Mouse (Mus musculus) lung, embryonic 16.5 days (tissue): ENCODE measurements at regions not wholly inside any gene's neighbourhood (a gene's known extent, or its start where the extent isn't known, plus 50 kb on each side); places are given as distances from the start of the nearest gene placed in this dataset.

Experiments
- ATAC-seq: fragments of 200-750 bp; cut with Nextera tagmentation; 2 replicates; pipeline ENCODE4 v1.8.0; 2017; ENCODE audit warnings: low read depth, mild to moderate bottlenecking, moderate library complexity
- H3K27ac ChIP-seq: fragments of 300-500 bp; sonication (generic); 2 replicates; pipeline ENCODE4 v1.5.1; 2014; ENCODE audit warnings: mild to moderate bottlenecking, control low read depth, low read length
- H3K27me3 ChIP-seq: fragments of 300-500 bp; sonication (generic); 2 replicates; pipeline ENCODE4 v1.6.1; 2014; ENCODE audit warnings: low read depth, low read length, mixed read lengths; ENCODE audit not compliant: control insufficient read depth, insufficient read depth
- H3K36me3 ChIP-seq: fragments of 300-500 bp; sonication (generic); 2 replicates; pipeline ENCODE4 v1.6.1; 2014; ENCODE audit warnings: low read length; ENCODE audit not compliant: control insufficient read depth, insufficient read depth
- H3K4me1 ChIP-seq: fragments of 300-500 bp; sonication (generic); replicated peaks from 2 replicates; pipeline ENCODE4 v1.6.1; 2014; ENCODE audit warnings: low read length, mixed read lengths; ENCODE audit not compliant: control insufficient read depth, insufficient read depth
- H3K4me2 ChIP-seq: fragments of 300-500 bp; sonication (generic); 2 replicates; pipeline ENCODE4 v1.6.1; 2014; ENCODE audit warnings: low read depth, low read length, control low read depth
- H3K4me3 ChIP-seq: fragments of 300-500 bp; sonication (generic); 2 replicates; pipeline ENCODE4 v1.5.1; 2014; ENCODE audit warnings: mild to moderate bottlenecking, low read length, control low read depth
- H3K9ac ChIP-seq: fragments of 300-500 bp; sonication (generic); 2 replicates; pipeline ENCODE4 v1.6.1; 2014; ENCODE audit warnings: low read length, control low read depth
- H3K9me3 ChIP-seq: fragments of 300-500 bp; sonication (generic); 2 replicates; pipeline ENCODE4 v1.6.1; 2016; ENCODE audit warnings: low read length; ENCODE audit not compliant: control insufficient read depth
- WGBS: fragments of 180-500 bp; shearing (Covaris S2); extraction: QIAGEN DNeasy Blood & Tissue Kit; methylation state at CpG from one replicate; pipeline ENCODE4 v1.1.7; 2014; 5-methylcytosine and 5-hydroxymethylcytosine counted together

DNA sequence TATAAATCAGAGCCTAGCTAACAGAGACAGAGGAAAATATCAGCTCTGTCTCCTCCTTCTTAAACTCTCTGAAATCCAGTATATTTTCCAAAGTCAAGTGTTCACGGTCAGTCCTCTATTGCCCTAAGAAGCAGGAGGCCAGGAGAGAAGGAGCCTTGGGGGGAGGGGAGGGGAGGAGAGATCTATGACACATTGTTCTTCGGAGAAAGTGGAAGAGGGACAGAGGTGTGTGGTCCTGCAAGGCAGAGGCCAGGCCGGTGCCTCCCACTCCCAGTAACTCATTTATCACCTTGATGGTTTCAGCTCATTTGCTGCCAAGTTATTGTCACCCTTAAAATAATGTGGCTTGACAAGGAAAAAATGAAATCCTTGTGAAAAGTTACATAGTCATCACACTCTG lies 646.7 kb downstream of the Rab28 start:
- whole genome bisulfite sequencing: 23% methylated on average over 3 of the region's 3 CpGs
- no peak overlapping the region for H3K4me3 ChIP-seq
- no peaks in the 10 kb centered on the region for H3K4me1 ChIP-seq
- no peak overlapping the region for H3K4me2 ChIP-seq
- no peak for ATAC-seq
- H3K27me3 ChIP-seq: no peaks in the 10 kb centered on the region
- H3K36me3 ChIP-seq: no peaks in the 10 kb centered on the region
- no peaks in the 10 kb centered on the region for H3K9me3 ChIP-seq
- no peak overlapping the region for H3K27ac ChIP-seq
- no peak overlapping the region for H3K9ac ChIP-seq

DNA sequence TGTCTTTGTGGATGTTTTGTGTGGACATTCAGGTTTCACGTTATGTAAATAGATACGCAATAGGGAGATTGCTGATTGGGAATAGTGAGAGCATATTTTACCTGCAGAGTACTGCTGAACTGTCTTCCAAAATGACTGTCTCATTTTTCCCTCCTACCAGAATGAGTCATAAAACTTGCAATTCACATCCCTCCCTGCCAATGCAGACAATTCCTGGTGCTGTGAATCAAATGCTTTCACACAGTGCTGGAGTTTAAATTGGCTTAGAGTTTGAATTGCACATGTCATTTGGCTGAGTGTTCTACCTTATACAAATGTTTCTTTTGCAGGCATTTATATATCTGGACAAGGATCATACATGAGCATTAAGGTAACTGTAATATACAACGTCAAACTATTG lies 649.9 kb downstream of the Rab28 start:
- Histone ChIP-seq H3K9ac (no peak overlapping the region), H3K4me1 (no peaks in the 10 kb centered on the region)
- ATAC-seq: no peak

DNA sequence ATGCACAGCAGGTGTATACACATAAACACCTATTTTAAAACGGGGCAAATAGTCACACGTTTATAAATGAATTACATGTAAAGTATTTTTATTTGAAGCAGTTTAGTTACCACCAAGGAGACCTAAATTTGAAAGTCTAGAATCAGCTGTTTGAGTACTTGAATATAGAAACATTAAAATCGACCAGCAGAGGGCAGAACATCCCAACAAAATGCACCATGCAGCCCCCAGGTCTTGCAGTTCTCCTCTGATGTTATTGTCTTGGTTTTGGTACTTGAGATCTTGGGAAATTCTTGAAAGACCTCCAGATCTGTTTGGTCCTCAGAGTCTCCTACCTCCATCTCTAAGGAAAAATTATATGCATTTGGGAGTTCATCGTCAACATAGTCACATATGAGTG lies 656.0 kb downstream of the Rab28 start:
- Histone ChIP-seq H3K4me1 (no peaks in the 10 kb centered on the region), H3K9ac (no peak overlapping the region), H3K4me3 (no peak overlapping the region), H3K9me3 (no peaks in the 10 kb centered on the region), H3K27ac (no peak overlapping the region), H3K4me2 (no peak overlapping the region), H3K36me3 (no peaks in the 10 kb centered on the region), H3K27me3 (no peaks in the 10 kb centered on the region)
- WGBS: 25% methylated on average over 4 of the region's 4 CpGs
- ATAC-seq: no peak

More for the DNA sequence above, 649.9 kb downstream of the Rab28 start:
- Histone ChIP-seq H3K4me3 (no peak overlapping the region), H3K4me2 (no peak overlapping the region), H3K27me3 (no peaks in the 10 kb centered on the region), H3K27ac (no peak overlapping the region), H3K9me3 (no peaks in the 10 kb centered on the region), H3K36me3 (no peaks in the 10 kb centered on the region)
- 82% methylated on average over 3 of the region's 3 CpGs for WGBS

DNA sequence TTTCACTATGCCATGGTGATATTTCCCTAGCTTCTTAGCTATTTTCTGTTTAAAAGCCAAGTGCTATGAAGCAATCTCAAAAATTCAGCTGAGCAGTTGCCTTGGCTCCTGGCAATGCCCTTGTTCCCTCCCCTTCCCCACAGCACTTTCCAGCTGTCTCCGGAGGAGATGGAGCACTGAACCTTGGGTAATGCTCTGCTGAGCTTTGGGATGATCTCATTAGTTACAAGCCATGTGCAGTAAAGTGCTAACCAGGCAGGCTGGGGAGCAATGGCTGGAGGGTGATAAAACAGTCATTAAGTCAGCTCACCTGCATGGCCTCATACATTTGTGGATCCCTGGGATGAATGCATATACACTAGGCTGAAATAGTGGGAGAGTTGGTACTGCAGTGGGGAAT lies 659.4 kb downstream of the Rab28 start:
- Histone ChIP-seq H3K9me3 (no peaks in the 10 kb centered on the region), H3K27me3 (no peaks in the 10 kb centered on the region), H3K27ac (no peak overlapping the region), H3K9ac (no peak overlapping the region), H3K4me1 (no peaks in the 10 kb centered on the region), H3K4me3 (no peak overlapping the region), H3K4me2 (no peak overlapping the region), H3K36me3 (no peaks in the 10 kb centered on the region)
- no peak for ATAC-seq
- WGBS: 13% methylated on average over 1 of the region's 1 CpGs

DNA sequence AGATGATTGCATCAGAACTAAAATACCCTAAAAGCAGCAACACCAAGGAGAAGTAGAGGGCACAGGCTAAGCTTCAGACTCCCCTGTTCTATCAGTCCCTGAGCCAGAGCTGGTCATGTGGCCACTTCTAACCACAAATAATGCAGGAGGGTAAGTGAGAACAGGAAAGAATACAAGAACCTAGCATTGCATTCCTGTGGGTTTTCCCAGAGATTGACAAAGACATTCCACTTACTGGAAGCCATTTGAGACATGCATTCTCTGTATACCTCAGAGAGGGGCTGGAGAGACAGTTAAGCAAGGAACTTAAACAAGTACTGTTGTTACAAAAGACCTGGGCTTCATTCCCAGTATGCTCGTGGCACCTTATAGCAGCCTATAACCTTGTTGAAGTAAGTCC lies 662.7 kb downstream of the Rab28 start:
- H3K36me3 ChIP-seq: no peaks in the 10 kb centered on the region
- no peak for ATAC-seq
- H3K9ac ChIP-seq: no peak overlapping the region
- no peak overlapping the region for H3K27ac ChIP-seq
- no peak overlapping the region for H3K4me2 ChIP-seq
- no peaks in the 10 kb centered on the region for H3K4me1 ChIP-seq
- H3K9me3 ChIP-seq: no peaks in the 10 kb centered on the region
- 39% methylated on average over 1 of the region's 1 CpGs for WGBS
- no peaks in the 10 kb centered on the region for H3K27me3 ChIP-seq
- H3K4me3 ChIP-seq: no peak overlapping the region

DNA sequence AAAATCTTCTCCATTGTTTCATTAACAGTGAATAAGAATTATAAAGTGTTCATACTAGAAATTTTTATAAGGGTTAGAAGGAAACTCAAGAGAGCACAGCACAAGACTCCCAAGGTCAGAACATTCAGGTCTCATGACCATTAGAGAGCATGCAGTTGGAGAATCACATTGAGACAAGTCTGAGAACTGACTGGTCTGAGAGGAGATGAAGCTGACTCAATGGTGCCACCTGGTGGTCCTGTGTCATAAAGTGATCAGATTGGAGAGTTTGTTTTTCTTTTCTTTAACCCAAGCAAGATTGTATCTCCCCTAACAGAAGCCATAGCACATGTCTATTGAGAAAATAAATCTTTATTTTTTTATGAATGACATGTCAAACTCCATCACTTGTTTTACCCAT lies 663.5 kb downstream of the Rab28 start:
- Histone ChIP-seq H3K4me2 (no peak overlapping the region), H3K27me3 (no peaks in the 10 kb centered on the region), H3K4me3 (no peak overlapping the region), H3K9ac (no peak overlapping the region), H3K9me3 (no peaks in the 10 kb centered on the region), H3K4me1 (no peaks in the 10 kb centered on the region), H3K27ac (no peak overlapping the region), H3K36me3 (no peaks in the 10 kb centered on the region)
- no peak for ATAC-seq

DNA sequence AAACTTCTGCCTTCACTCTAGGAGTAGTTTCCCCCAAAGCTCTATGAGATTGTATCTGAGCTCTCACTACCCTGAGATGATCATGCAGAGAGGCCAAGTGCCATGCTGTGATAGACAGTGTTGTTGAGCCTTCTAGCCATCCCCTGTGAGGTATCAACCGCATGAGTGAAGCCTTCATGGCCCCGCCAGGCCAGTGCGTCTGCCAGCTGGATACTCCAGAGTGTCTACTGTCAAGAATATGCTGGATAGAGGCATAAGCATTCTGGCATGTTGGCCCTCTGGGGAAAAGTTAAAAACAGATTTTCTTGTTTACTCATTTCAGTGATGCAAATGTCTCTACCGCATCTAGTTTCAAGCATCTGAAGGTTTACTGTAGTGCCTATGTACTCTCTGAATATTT lies 669.2 kb downstream of the Rab28 start:
- H3K4me1 ChIP-seq: no peaks in the 10 kb centered on the region
- no peak overlapping the region for H3K9ac ChIP-seq
- WGBS: 84% methylated on average over 4 of the region's 4 CpGs
- H3K27ac ChIP-seq: no peak overlapping the region
- no peaks in the 10 kb centered on the region for H3K9me3 ChIP-seq
- no peak overlapping the region for H3K4me3 ChIP-seq
- no peaks in the 10 kb centered on the region for H3K27me3 ChIP-seq
- ATAC-seq: no peak
- no peak overlapping the region for H3K4me2 ChIP-seq
- no peaks in the 10 kb centered on the region for H3K36me3 ChIP-seq

DNA sequence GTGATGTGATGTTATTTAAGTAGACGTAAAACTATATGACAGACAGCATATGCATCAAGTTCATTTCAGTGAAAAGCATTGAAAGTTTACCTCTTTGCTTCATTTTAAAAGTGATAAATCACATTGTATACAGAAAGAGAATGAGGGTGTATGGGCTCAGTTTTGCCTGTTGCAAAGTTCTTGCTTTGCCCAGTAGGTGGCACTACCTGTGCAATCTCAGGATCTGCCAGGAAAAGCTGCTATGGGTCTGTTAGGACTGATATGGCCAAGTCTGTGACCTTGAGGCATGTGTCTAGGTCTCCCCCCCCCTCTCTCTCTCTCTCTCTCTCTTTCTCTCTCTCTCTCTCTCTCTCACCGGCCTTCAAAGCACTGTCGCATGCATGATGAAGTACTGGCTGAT lies 701.3 kb downstream of the Rab28 start:
- no peak for ATAC-seq
- Histone ChIP-seq H3K4me1 (no peaks in the 10 kb centered on the region), H3K4me2 (no peak overlapping the region), H3K9ac (no peak overlapping the region), H3K36me3 (no peaks in the 10 kb centered on the region), H3K4me3 (no peak overlapping the region), H3K27me3 (no peaks in the 10 kb centered on the region), H3K27ac (no peak overlapping the region), H3K9me3 (no peaks in the 10 kb centered on the region)
- whole genome bisulfite sequencing: 38% methylated on average over 3 of the region's 3 CpGs

DNA sequence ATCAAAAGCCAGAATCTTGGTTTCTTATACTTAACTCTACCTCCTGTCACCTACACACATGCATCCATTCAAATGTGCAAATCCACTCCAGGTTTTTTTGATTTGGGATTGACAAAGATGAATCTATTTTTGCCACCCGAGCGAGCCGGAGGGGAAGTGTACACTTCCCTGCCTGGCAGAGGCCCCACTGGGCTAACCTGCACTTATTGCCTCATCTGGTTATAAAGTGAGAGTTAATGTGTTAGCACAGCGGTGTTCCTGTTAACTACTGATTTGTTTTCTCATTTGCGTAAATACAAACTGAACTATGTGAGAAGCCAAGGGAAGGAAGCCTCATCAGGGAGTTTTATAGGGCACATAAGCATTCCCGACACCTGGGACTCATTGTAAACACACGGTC lies 721.4 kb downstream of the Rab28 start:
- Histone ChIP-seq H3K9ac (no peak overlapping the region), H3K4me1 (no peaks in the 10 kb centered on the region), H3K9me3 (no peaks in the 10 kb centered on the region), H3K4me3 (no peak overlapping the region), H3K27me3 (no peaks in the 10 kb centered on the region), H3K36me3 (no peaks in the 10 kb centered on the region), H3K27ac (no peak overlapping the region), H3K4me2 (no peak overlapping the region)
- 57% methylated on average over 7 of the region's 7 CpGs for WGBS
- ATAC-seq: no peak

DNA sequence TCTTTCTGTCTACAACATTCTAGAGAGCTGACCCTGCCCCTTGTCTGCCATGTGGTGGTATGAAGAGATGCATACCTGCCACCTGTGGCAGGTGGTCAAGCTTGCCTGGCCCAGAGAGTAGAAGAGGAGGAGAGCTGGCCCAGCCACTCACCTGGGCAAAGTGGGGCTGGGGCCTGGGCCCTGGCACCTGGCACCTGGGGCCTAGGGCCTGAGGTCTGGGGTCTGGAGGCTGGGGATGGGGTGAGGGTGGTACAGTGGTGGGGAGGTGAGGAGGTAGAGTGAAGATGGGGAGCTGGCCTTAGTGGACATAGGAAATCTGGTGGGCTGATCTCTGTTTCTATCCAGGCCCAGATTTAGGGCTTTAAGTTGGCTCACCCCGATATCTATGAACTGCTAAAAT lies 733.1 kb downstream of the Rab28 start:
- Histone ChIP-seq H3K4me2 (no peak overlapping the region), H3K9ac (no peak overlapping the region), H3K4me1 (no peaks in the 10 kb centered on the region), H3K27me3 (no peaks in the 10 kb centered on the region), H3K27ac (no peak overlapping the region), H3K36me3 (no peaks in the 10 kb centered on the region), H3K4me3 (no peak overlapping the region), H3K9me3 (no peaks in the 10 kb centered on the region)
- 88% methylated on average over 1 of the region's 1 CpGs for WGBS
- no peak for ATAC-seq
